ENCODE assay signal across 8 mouse cellular contexts in genomic region chr13:28415769-28416168, GRCm38 (mm10).
DNase-seq lines count a peak whose midpoint lies in the region; ATAC-seq and TF ChIP-seq lines count a peak whose summit lies in the region.

No protein-coding gene starts in this region.

- TF ChIP-seq POLR2A in cerebellum, adult 2 months (IDR thresholded peaks at IDR 0.05; ENCODE audit: borderline replicate concordance, insufficient read depth, low read length): no peak

- DNase-seq in cerebellum, adult 2 months: peak; percentile 14 to 16
- DNase-seq in cerebellum, adult 11-12 months: no peak
- DNase-seq in layer of hippocampus, postnatal 14 days (ENCODE audit: low spot score in 2 of 2): peak; percentile 7 to 14
- no peak for DNase-seq in layer of hippocampus, postnatal 25 days (ENCODE audit: extremely low spot score in 1 of 2, low spot score in 1 of 2)
- no peak for DNase-seq in gastrocnemius, postnatal 25 days
- no peak for DNase-seq in embryo, embryonic 10.5 days (ENCODE audit: low spot score)

- H3K27me3 ChIP-seq in cerebellum, adult 2 months (ENCODE audit: control insufficient read depth, insufficient read depth, low read length): no peaks in the 10 kb centered on the region
- no peaks in the 10 kb centered on the region for H3K27me3 ChIP-seq in hindbrain, embryonic 15.5 days
- H3K27me3 ChIP-seq in neural tube, embryonic 14.5 days (ENCODE audit: control insufficient read depth, insufficient read depth, low read length): no peaks in the 10 kb centered on the region

- peak overlapping the region; percentile 61 for H3K4me2 ChIP-seq in hindbrain, embryonic 15.5 days
- H3K4me2 ChIP-seq in neural tube, embryonic 14.5 days (ENCODE audit: low read depth, low read length): peak overlapping the region; percentile 51

- no peak for TF ChIP-seq CTCF in cerebellum, adult 2 months (IDR thresholded peaks at IDR 0.05; ENCODE audit: borderline replicate concordance, insufficient read depth, low read depth, low read length)

- H3K9me3 ChIP-seq in hindbrain, embryonic 15.5 days: no peaks in the 10 kb centered on the region
- H3K9me3 ChIP-seq in neural tube, embryonic 14.5 days (ENCODE audit: control insufficient read depth, low read length): no peaks in the 10 kb centered on the region

- no peak for ATAC-seq in hindbrain, embryonic 15.5 days (ENCODE audit: low FRiP score, low read depth)
- ATAC-seq in neural tube, embryonic 14.5 days (ENCODE audit: low read depth): no peak

- H3K36me3 ChIP-seq in hindbrain, embryonic 15.5 days: no peaks in the 10 kb centered on the region
- H3K36me3 ChIP-seq in neural tube, embryonic 14.5 days (ENCODE audit: control insufficient read depth, insufficient read depth, low read length): no peaks in the 10 kb centered on the region

- H3K27ac ChIP-seq in cerebellum, adult 2 months (ENCODE audit: insufficient read depth, low read length): no peak overlapping the region
- H3K27ac ChIP-seq in hindbrain, embryonic 15.5 days (replicated peaks): peak overlapping the region; percentile 91
- peak overlapping the region; percentile 94 for H3K27ac ChIP-seq in neural tube, embryonic 14.5 days (ENCODE audit: low read depth, low read length)

- peaks cover 3% of the 10 kb centered on the region; the same call in 1 of the 2 replicates for H3K4me1 ChIP-seq in cerebellum, adult 2 months (ENCODE audit: control insufficient read depth, insufficient read depth, low read length)
- H3K4me1 ChIP-seq in hindbrain, embryonic 15.5 days (replicated peaks): peaks cover 49% of the 10 kb centered on the region
- peaks cover 46% of the 10 kb centered on the region; the same call in 1 of the 2 replicates for H3K4me1 ChIP-seq in neural tube, embryonic 14.5 days (ENCODE audit: control insufficient read depth, insufficient read depth, low read length)

- peak overlapping the region; percentile 49 for H3K9ac ChIP-seq in hindbrain, embryonic 15.5 days
- H3K9ac ChIP-seq in neural tube, embryonic 14.5 days (replicated peaks; ENCODE audit: low read depth, low read length): 0 out of 2 replicates have a peak overlapping the region, but pooled peaks have one; percentile 26

- 17% methylated on average over 1 of the region's 1 CpGs for WGBS in cerebellum, adult 2 months
- 7% methylated on average over 1 of the region's 1 CpGs for WGBS in hindbrain, embryonic 15.5 days
- 16% methylated on average over 1 of the region's 1 CpGs for WGBS in neural tube, embryonic 14.5 days

- H3K4me3 ChIP-seq in cerebellum, adult 2 months (replicated peaks; ENCODE audit: insufficient read depth, low read depth, low read length): no peak overlapping the region
- H3K4me3 ChIP-seq in hindbrain, embryonic 15.5 days: peak overlapping the region; percentile 42
- peak overlapping the region; percentile 31 for H3K4me3 ChIP-seq in neural tube, embryonic 14.5 days (ENCODE audit: low read depth, low read length)

Comparison
In these comparisons a context has a peak if more than half of its experiments do, and no peak if none do; other contexts are left out.
1. DNase-seq: peak in cerebellum, adult 2 months (2 of 2) and layer of hippocampus, postnatal 14 days (2 of 2); none in cerebellum, adult 11-12 months (single experiment), layer of hippocampus, postnatal 25 days (0 of 2), gastrocnemius, postnatal 25 days (single experiment) and embryo, embryonic 10.5 days (single experiment).